Mouse (Mus musculus) erythroblast, embryonic 14.5 days (primary cell): ENCODE data around the gene Arid5b.

Experiments
- GATA1 ChIP-seq: IDR thresholded peaks from 2 replicates; pipeline ENCODE4 v1.6.1; 2012; ENCODE audit warnings: low read length, inconsistent platforms, mixed read lengths
- TAL1 ChIP-seq: IDR thresholded peaks from 3 replicates; pipeline ENCODE4 v1.6.1; 2012; ENCODE audit warnings: low read length, inconsistent platforms, mixed read lengths

DNA sequence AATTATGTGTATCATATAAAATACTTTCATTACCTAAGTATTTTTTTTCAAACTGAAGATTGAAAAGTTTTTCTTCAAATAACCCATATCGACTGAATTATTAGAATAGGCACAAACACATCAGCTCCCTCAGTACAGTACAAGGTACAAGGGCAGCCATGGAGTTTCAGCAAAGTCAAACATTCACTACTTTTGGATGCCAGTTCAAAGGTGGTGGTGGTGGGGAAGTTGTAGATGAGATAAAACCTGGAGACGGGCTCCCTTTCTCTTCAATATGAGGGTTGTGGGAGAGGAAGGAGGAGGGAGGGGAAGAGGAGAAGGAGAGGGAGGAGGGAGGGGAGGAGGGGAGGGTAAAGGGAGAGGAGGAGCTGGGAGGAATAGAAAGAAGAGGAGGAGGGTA is 67.0 kb downstream of the Arid5b start:
- TF ChIP-seq GATA1 (no peak), TAL1 (no peak)
